Mouse (Mus musculus) cerebellum, adult 2 months (tissue): ENCODE results near the gene BC035044.

ENCODE experiments used
- CTCF ChIP-seq: fragments of 200-500 bp; IDR thresholded peaks from 2 replicates; pipeline ENCODE4 v1.5.1; 2011; ENCODE audit warnings: low read depth, mild to moderate bottlenecking, control low read depth, low read length, moderate library complexity, borderline replicate concordance; ENCODE audit not compliant: insufficient read depth
- POLR2A ChIP-seq: fragments of 200-500 bp; IDR thresholded peaks from 2 replicates; pipeline ENCODE4 v1.6.1; 2011; ENCODE audit warnings: low read length, control low read depth, borderline replicate concordance; ENCODE audit not compliant: insufficient read depth

DNA sequence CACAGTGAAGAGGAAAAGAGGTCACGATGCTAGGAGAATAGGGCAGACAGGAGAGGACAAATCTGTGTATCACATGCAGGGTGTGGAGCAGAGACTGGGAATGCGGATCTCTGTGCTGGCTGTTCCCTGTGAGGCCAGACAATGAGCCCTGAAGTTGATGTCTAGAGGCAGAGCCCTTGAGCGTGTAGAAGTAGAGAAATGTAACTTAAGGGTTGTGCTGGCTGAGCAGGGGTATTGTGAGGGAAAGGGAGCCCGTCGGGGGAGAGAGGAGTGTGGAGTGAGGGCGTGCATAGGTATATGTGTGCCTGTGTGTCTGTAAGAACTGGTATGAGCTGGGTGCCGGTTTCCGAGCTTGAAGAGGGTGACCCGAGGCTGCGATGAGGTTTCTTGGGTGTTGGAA, 88.4 kb downstream of the BC035044 start:
- no peak for TF ChIP-seq CTCF
- TF ChIP-seq POLR2A: no peak
